Mouse (Mus musculus) liver, adult 2 months (tissue): ENCODE measurements at regions not wholly inside any gene's neighbourhood (a gene's known extent, or its start where the extent isn't known, plus 50 kb on each side); places are given as distances from the start of the nearest gene placed in this dataset.
"Not testable (repeated sequence)": the region's sequence is repeated elsewhere in the genome, so short reads cannot be mapped to it uniquely, and the experiment has no call there.

Source experiments
- CTCF ChIP-seq: fragments of 200-500 bp; IDR thresholded peaks from 2 replicates; pipeline ENCODE4 v1.5.1; 2011; ENCODE audit warnings: low read depth, low read length, control low read depth
- POLR2A ChIP-seq: fragments of 200-500 bp; IDR thresholded peaks from 2 replicates; pipeline ENCODE4 v1.6.1; 2011; ENCODE audit warnings: low read length, control low read depth; ENCODE audit not compliant: insufficient read depth; ENCODE audit errors: extremely low read depth

DNA sequence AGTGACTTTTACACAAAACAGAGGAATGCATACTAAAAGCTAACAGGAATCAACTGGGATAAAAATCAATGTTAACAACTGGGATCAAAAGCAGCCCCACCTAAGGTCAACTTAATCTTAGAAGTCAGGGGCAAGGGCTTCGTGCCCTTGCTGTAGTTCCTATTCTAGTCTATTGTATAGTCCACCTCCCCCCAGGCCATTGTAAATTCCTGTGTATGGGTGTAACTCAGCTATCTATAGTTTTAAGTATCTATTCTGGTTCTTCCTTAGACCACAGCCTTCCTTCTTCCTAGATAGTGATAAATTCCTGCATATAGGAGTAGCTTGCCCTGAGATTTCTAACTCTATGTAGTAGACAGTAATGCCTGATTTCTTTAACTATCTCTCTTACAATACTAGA, 88.4 kb downstream of the Fam161a start:
- not testable (repeated sequence) for TF ChIP-seq POLR2A, CTCF
